33 mouse cellular contexts compared by ENCODE assay signal in the genomic region with DNA sequence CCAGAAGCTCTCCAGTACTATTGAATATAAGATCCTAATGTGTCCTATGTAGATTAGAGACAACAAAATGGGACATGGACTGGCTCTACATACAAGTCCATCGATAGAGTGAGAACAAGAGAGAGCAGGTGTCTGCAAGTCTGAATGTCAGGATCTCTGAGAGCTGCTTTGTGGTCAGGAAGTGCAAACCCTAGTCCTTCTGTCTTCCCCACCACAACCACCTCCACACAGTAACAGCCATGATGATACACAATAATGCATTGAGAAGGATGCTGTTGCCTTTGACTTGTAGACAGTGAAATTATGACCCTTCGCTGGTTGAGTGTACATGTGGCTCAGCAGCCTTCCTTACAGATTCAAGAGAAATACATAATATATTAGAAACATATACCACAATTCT. TPM values are rescaled to one million over a fixed set of nuclear protein-coding genes. Genes with fewer than 3 reads are reported as not detected.
A peak's percentile ranks its signal among the peaks of the same experiment; 100 is the strongest.
DNase-seq lines count a peak whose midpoint lies in the region; ATAC-seq and TF ChIP-seq lines count a peak whose summit lies in the region.
"Had no signal": no experiment of that assay in that cellular context is flagged by ENCODE, and none has a peak within 500 bp of the region (broad histone marks: within the 10 kb centered on the region; RNA-seq: fewer than 3 reads in every experiment).

No protein-coding gene starts in this region.

- no peak overlapping the region for H3K4me3 ChIP-seq in thymus, adult 2 months (ENCODE audit: control insufficient read depth, insufficient read depth, low read length)
- H3K4me3 ChIP-seq in hindbrain, embryonic 12.5 days: no peak overlapping the region
- H3K4me3 ChIP-seq: forebrain, embryonic 13.5 days; heart, embryonic 12.5 days; hindbrain, embryonic 10.5 days; left cerebral cortex, adult 2 months; liver, embryonic 12.5 days; neural tube, embryonic 12.5 days had no signal

- peak; percentile 39 to 49; a peak in 3 of 4 replicates for ATAC-seq in hematopoietic stem cell, adult 5-6 weeks (replicated peaks in 1 of 2; ENCODE audit: insufficient read depth in 1 of 2, low FRiP score in 2 of 2, low TSS enrichment in 1 of 2, low read depth in 1 of 2, poor library complexity in 2 of 2, severe bottlenecking in 2 of 2)
- ATAC-seq in hindbrain, embryonic 12.5 days (ENCODE audit: low FRiP score): no peak
- ATAC-seq: forebrain, embryonic 13.5 days; hindbrain, embryonic 16.5 days; intestine, postnatal 0 days; liver, embryonic 12.5 days; liver, postnatal 0 days; midbrain, embryonic 16.5 days had no signal

- 4% methylated on average over 2 of the region's 2 CpGs for WGBS in thymus, adult 2 months
- WGBS in hindbrain, embryonic 12.5 days: 90% methylated on average over 2 of the region's 2 CpGs

- TF ChIP-seq POLR2A in thymus, adult 2 months (IDR thresholded peaks at IDR 0.05; ENCODE audit: control insufficient read depth, extremely low read depth, insufficient read depth, low read length, poor library complexity): no peak

- no peaks in the 10 kb centered on the region for H3K9me3 ChIP-seq in hindbrain, embryonic 12.5 days (replicated peaks)
- H3K9me3 ChIP-seq: forebrain, embryonic 13.5 days; heart, embryonic 12.5 days; hindbrain, embryonic 10.5 days; liver, embryonic 12.5 days; neural tube, embryonic 12.5 days had no signal

- H3K9ac ChIP-seq in hindbrain, embryonic 12.5 days: no peak overlapping the region
- H3K9ac ChIP-seq: forebrain, embryonic 13.5 days; heart, embryonic 12.5 days; liver, embryonic 12.5 days; liver, postnatal 0 days; neural tube, embryonic 12.5 days had no signal

- peak; percentile 46 for DNase-seq in CD4-positive, CD25-positive, alpha-beta regulatory T cell, adult 2 months (ENCODE audit: low read depth, low spot score)
- peak; percentile 63 for DNase-seq in thymus, adult 2 months
- peak; percentile 36 to 55 for DNase-seq in thymus, postnatal 36 days
- DNase-seq in left cerebral cortex, postnatal 36 days (ENCODE audit: low spot score in 2 of 2): no peak
- no peak for DNase-seq in cerebellum, postnatal 4 days (ENCODE audit: low spot score in 2 of 2)
- DNase-seq: adrenal gland, postnatal 25 days; cerebellum, adult 18-20 months; cerebellum, postnatal 10 days; gastrocnemius, postnatal 25 days; heart, adult 11 months; heart, postnatal 10 days; kidney, postnatal 14 days; layer of hippocampus, adult 9-11 months; left cerebral cortex, postnatal 4 days; liver, postnatal 0 days; lung, postnatal 36 days; right cerebral cortex, postnatal 4 days had no signal

- no peak for TF ChIP-seq CTCF in thymus, adult 2 months (IDR thresholded peaks at IDR 0.05; ENCODE audit: borderline replicate concordance, control insufficient read depth, extremely low read depth, insufficient read depth, low read length, poor library complexity)

- no peaks in the 10 kb centered on the region for H3K27me3 ChIP-seq in thymus, adult 2 months (ENCODE audit: control insufficient read depth, insufficient read depth, low read length)
- no peaks in the 10 kb centered on the region for H3K27me3 ChIP-seq in hindbrain, embryonic 12.5 days
- H3K27me3 ChIP-seq: CH12.LX; forebrain, embryonic 13.5 days; heart, embryonic 12.5 days; liver, embryonic 12.5 days; neural tube, embryonic 12.5 days had no signal

- intact Hi-C loops in left cerebral cortex, postnatal 36 days (cut with DNase I): no loop called here

- peaks cover 9% of the 10 kb centered on the region for H3K4me1 ChIP-seq in thymus, adult 2 months (replicated peaks; ENCODE audit: control insufficient read depth, insufficient read depth, low read length)
- no peaks in the 10 kb centered on the region for H3K4me1 ChIP-seq in hindbrain, embryonic 12.5 days
- H3K4me1 ChIP-seq: forebrain, embryonic 13.5 days; heart, embryonic 12.5 days; hindbrain, embryonic 10.5 days; liver, embryonic 12.5 days; neural tube, embryonic 12.5 days had no signal

- no peak overlapping the region for H3K27ac ChIP-seq in thymus, adult 2 months (ENCODE audit: control insufficient read depth, insufficient read depth, low read length)
- no peak overlapping the region for H3K27ac ChIP-seq in hindbrain, embryonic 12.5 days
- H3K27ac ChIP-seq: forebrain, embryonic 13.5 days; hindbrain, embryonic 10.5 days; left cerebral cortex, adult 2 months; liver, embryonic 12.5 days; neural tube, embryonic 12.5 days; stomach, postnatal 0 days had no signal

- no peaks in the 10 kb centered on the region for H3K36me3 ChIP-seq in thymus, adult 2 months (ENCODE audit: control insufficient read depth, insufficient read depth, low read length)
- H3K36me3 ChIP-seq in hindbrain, embryonic 12.5 days: no peaks in the 10 kb centered on the region
- H3K36me3 ChIP-seq: heart, embryonic 12.5 days; hindbrain, embryonic 10.5 days; liver, embryonic 12.5 days; neural tube, embryonic 12.5 days had no signal

- H3K4me2 ChIP-seq in hindbrain, embryonic 12.5 days (replicated peaks): no peak overlapping the region
- H3K4me2 ChIP-seq: forebrain, embryonic 13.5 days; heart, embryonic 12.5 days; liver, embryonic 12.5 days; midbrain, embryonic 11.5 days; neural tube, embryonic 12.5 days had no signal

RNA-seq across cellular contexts. Expression of gene Spag16, which starts 16.6 kb away (rescaled TPM):
- not detected in 2 replicates for total RNA-seq in hematopoietic stem cell, adult 5-6 weeks (2017)
- polyA plus RNA-seq in thymus, adult 2 months (2012; rRNA removed): 0.24 and 0.32 TPM in 2 replicates
- 2.5 and 3.2 TPM in 2 replicates for polyA plus RNA-seq in hindbrain, embryonic 12.5 days (2016; fragmentation: Nextera tagmentation; extraction: Ambion mirVana)
- total RNA-seq in left cerebral cortex, postnatal 36 days (2021): under 1 TPM; 0.81 to 0.97 TPM
- total RNA-seq: adrenal gland, postnatal 25 days; CH12.LX; gastrocnemius, postnatal 25 days; heart, postnatal 10 days; megakaryocyte, adult 5-6 weeks had no signal
- polyA plus RNA-seq: liver, postnatal 0 days; spleen, adult 2 months had no signal

Comparison
In these comparisons a context has a peak if more than half of its experiments do, and no peak if none do; other contexts are left out.
1. DNase-seq: peak in CD4-positive, CD25-positive, alpha-beta regulatory T cell, adult 2 months (single experiment), thymus, adult 2 months (single experiment) and thymus, postnatal 36 days (2 of 2); none in left cerebral cortex, postnatal 36 days (0 of 2) and cerebellum, postnatal 4 days (0 of 2).